Mouse (Mus musculus) testis, adult 2 months (tissue): Measurements from ENCODE around the gene Unc13c. TPM values are rescaled to one million over a fixed set of nuclear protein-coding genes. Genes with fewer than 3 reads are reported as not detected.

Experiments used
- H3K27ac ChIP-seq: fragments of 200-500 bp; 2 replicates; pipeline ENCODE4 v1.5.1; 2012; ENCODE audit warnings: low read depth, low read length; ENCODE audit not compliant: control insufficient read depth, insufficient read depth
- H3K27me3 ChIP-seq: fragments of 200-500 bp; 2 replicates; pipeline ENCODE4 v1.6.1; 2012; ENCODE audit warnings: mild to moderate bottlenecking, low read length, moderate library complexity; ENCODE audit not compliant: control insufficient read depth, insufficient read depth
- H3K36me3 ChIP-seq: fragments of 200-500 bp; 2 replicates; pipeline ENCODE4 v1.6.1; 2012; ENCODE audit warnings: mild to moderate bottlenecking, low read length; ENCODE audit not compliant: control insufficient read depth, insufficient read depth
- H3K4me1 ChIP-seq: fragments of 200-500 bp; 2 replicates; pipeline ENCODE4 v1.6.1; 2012; ENCODE audit warnings: low read length; ENCODE audit not compliant: control insufficient read depth, insufficient read depth
- H3K4me3 ChIP-seq: fragments of 200-500 bp; 2 replicates; pipeline ENCODE4 v1.5.1; 2012; ENCODE audit warnings: low read depth, mild to moderate bottlenecking, low read length, moderate library complexity, mixed read lengths; ENCODE audit not compliant: control insufficient read depth
- CTCF ChIP-seq: fragments of 200-500 bp; IDR thresholded peaks from 2 replicates; pipeline ENCODE4 v1.5.1; 2012; ENCODE audit warnings: low read depth, mild to moderate bottlenecking, inconsistent platforms, low read length, moderate library complexity; ENCODE audit not compliant: control insufficient read depth, insufficient read depth, insufficient replicate concordance
- POLR2A ChIP-seq: fragments of 200-500 bp; IDR thresholded peaks from 2 replicates; pipeline ENCODE4 v1.6.1; 2012; ENCODE audit warnings: low read depth, mild to moderate bottlenecking, inconsistent platforms, low read length, moderate library complexity; ENCODE audit not compliant: control insufficient read depth
- polyA plus RNA-seq: library from polyadenylated mRNA; depleted of rRNA; stranded (reverse); fragments of >200 nt; gene quantifications from 2 replicates; pipeline ENCODE4 v1.2.3, GENCODE M21; 2012

Unc13c gene
- polyA plus RNA-seq, 1 experiment: 0.07 TPM

DNA sequence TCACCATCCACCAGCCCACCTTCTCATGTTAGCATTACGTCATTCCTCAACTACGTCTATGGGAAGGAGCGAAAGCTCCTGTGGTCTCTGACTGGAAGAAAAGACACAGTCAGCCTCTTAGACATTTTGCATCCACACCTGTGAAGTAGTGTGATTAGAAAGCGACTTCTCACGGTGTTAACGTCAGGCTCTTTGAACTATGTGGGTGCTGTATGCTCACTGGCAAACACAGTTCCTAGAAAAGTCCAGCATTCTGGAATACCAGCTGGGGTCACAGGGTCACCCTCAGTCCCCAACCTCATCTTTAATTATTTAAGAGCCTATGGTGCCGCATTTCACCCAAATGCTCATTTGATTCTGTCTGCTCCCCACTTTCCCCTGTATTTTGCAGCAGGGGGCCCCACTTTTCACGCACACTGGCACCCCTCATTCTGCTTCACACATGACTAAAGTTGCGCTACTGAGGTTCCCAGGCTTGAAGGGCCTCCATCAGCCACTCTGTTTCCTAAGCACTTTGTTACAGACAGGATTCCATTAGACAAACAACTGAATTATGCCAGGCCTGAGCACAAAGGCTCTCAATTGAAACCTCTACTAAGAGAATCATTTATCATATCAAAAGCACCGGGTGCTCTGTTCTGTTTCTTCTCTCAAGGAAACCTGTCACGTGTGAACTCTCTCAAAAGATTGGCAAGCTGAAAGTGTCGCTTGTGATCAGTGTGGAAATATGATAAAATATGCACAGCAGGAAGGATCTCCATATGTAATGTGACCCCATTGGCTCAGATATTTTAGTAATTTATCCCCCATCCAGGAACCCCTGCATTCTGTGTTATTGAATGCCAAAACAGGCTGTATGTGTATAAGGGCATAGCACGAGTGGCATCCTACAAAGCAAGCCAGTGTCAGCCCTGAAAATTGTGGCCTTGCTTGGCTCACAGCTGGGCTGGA is 287.9 kb downstream of the Unc13c start:
- no peak overlapping the region for H3K4me3 ChIP-seq
- no peaks in the 10 kb centered on the region for H3K4me1 ChIP-seq
- no peak overlapping the region for H3K27ac ChIP-seq
- no peaks in the 10 kb centered on the region for H3K27me3 ChIP-seq
- TF ChIP-seq POLR2A: no peak
- no peak for TF ChIP-seq CTCF
- no peaks in the 10 kb centered on the region for H3K36me3 ChIP-seq

DNA sequence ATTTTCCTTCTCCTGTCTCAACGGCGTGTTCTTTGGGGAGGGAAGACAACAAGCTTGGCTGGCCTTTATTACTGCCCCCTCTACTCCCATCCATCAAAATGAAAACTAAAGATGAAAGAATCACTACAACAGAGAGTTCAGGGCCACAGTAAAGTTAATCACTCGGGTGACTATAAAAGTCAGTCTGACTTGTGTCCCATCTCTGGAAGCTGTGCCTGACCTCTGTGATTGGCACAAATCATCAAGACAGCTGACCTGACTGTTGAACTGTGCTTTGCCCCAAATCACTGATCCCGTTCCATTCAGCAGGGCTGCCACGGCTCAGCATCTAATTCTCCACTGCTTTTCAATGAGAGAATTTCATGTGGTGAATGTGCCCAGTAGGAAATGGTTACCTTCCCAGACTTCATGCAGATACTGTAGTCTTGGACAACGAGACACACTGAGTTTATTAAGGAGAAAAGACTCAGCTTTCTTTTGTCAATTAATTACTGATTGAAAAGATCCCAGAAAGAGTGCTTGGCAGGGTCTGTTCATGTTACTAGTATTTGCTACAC is 297.0 kb downstream of the Unc13c start:
- Histone ChIP-seq H3K27ac (no peak overlapping the region), H3K4me3 (no peak overlapping the region), H3K4me1 (no peaks in the 10 kb centered on the region), H3K27me3 (no peaks in the 10 kb centered on the region), H3K36me3 (no peaks in the 10 kb centered on the region)
- TF ChIP-seq CTCF: no peak
- no peak for TF ChIP-seq POLR2A

DNA sequence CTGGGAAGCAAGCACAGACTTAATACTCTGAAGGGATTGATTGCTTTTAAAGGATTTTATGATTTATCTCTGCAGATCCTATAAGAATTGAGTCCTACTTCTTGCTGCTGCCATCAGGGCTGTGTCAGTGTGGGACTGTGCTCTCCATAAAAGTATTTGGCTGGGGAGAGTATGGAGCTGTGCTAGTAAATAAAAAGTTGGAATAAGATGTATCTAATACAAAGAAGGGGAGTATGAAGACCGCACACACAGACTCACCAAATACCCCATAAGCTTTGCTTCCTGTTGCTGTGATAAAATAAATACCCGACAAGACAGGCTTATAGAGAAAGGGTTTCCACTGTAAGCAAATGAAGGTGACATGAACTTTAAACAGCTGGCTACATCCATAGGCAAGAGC is 298.7 kb downstream of the Unc13c start:
- Histone ChIP-seq H3K4me1 (no peaks in the 10 kb centered on the region), H3K27ac (no peak overlapping the region), H3K27me3 (no peaks in the 10 kb centered on the region), H3K4me3 (no peak overlapping the region), H3K36me3 (no peaks in the 10 kb centered on the region)
- no peak for TF ChIP-seq POLR2A
- no peak for TF ChIP-seq CTCF

DNA sequence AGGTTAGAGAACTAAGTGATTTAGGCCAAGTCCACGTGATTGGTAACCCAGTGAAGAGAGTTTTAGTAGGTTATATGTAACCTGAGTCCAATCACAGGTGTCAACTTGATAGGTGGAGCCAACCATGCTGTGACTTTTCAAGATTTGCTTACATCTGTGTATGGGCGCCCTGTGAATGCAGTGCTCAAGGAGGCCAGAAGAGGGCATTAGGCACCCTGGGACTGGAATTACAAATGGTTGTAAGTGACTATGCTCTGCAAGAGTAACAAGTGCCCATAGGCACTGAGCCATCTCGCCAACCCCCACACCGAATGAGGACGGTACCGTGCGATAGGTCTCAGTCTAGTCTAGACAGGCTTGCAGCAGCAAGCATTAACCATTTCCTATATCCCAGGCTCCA is 305.9 kb downstream of the Unc13c start:
- Histone ChIP-seq H3K36me3 (no peaks in the 10 kb centered on the region), H3K27ac (no peak overlapping the region), H3K4me1 (no peaks in the 10 kb centered on the region), H3K4me3 (no peak overlapping the region), H3K27me3 (no peaks in the 10 kb centered on the region)
- no peak for TF ChIP-seq CTCF
- no peak for TF ChIP-seq POLR2A

DNA sequence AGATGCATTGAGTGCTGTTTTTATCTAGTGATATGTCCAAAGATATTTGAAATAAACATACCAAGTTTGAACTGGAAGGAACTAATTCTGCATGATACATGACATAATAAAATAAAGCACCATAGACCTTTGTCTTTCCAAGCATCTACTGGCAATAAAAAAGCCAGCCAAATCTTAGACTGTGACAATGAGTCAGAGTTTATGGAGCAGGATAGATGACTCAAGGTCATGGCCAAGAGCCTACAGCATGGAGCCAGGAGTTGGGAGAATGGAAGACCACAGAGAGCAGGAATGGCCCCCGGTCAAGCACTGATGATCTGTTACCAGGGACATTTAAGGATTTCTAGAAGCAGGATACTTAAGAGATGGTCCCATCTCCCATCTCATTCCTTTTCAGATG is 319.7 kb downstream of the Unc13c start:
- TF ChIP-seq CTCF (no peak), POLR2A (no peak)
- Histone ChIP-seq H3K4me3 (no peak overlapping the region), H3K27me3 (no peaks in the 10 kb centered on the region), H3K36me3 (no peaks in the 10 kb centered on the region), H3K4me1 (no peaks in the 10 kb centered on the region), H3K27ac (no peak overlapping the region)

DNA sequence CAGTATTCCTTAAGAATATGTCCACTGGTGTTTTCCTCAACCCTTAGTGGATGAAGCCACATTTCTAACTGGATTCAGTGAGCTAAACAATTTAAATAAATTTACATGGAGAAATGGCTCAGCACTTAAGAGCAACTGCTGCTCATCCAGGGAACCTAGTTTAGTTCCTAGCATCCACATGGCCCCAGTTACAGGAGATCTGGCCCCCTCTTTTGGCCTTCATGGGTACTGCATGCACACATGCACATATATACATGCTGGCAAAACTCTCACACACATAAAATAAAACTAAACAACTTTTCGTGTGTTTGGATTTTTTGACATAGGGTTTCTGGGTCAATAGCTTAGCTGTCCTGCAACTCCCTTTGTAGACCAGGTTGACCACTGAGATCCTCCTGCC is 330.6 kb downstream of the Unc13c start:
- no peak for TF ChIP-seq POLR2A
- TF ChIP-seq CTCF: no peak; the same call in 1 of the 2 replicates
- H3K27me3 ChIP-seq: no peaks in the 10 kb centered on the region
- no peak overlapping the region for H3K4me3 ChIP-seq
- no peaks in the 10 kb centered on the region for H3K4me1 ChIP-seq
- H3K36me3 ChIP-seq: no peaks in the 10 kb centered on the region
- no peak overlapping the region for H3K27ac ChIP-seq

DNA sequence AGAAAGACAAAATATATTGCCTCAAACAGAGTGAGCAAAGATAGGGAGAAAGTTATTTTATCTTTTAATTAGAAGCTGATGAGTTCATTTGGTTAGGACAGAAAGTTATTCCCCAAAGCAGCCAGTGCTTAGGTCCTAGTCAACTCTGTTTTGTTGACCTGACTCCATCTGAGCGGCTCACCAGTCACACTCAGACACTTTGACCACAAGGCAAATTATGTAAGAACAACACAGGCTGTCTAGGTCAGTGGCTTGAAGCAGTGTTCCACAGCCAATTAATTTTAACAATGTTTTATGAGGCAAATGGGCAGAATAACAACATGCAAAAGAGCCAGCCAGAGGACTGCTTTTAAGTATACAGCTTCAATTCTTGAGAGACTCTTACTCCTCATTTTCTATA is 343.6 kb downstream of the Unc13c start:
- H3K4me1 ChIP-seq: no peaks in the 10 kb centered on the region
- TF ChIP-seq CTCF (no peak), POLR2A (no peak)
- H3K27me3 ChIP-seq: no peaks in the 10 kb centered on the region

DNA sequence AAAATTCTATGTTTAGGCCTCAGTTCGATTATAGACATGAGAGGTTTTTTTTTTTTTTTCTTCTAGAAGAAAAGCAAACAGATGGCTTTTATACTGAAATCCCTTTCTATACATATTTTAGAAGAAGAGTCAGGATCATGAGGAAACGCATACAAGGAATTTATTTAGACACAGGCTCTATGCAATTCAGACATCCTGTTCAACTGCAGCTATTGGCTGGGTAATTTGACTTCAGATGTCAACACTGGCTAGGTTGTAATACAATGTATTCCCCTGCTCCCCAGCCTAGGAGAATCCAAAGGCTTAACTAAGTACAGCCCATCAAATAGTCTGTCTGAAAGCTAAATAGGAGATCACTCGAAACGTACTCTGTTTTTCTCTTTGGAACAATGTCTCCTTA is 355.9 kb downstream of the Unc13c start:
- Histone ChIP-seq H3K4me1 (no peaks in the 10 kb centered on the region), H3K27ac (no peak overlapping the region), H3K27me3 (no peaks in the 10 kb centered on the region), H3K4me3 (no peak overlapping the region), H3K36me3 (no peaks in the 10 kb centered on the region)
- no peak for TF ChIP-seq CTCF
- TF ChIP-seq POLR2A: no peak

More for the DNA sequence above, 343.6 kb downstream of the Unc13c start:
- no peak overlapping the region for H3K27ac ChIP-seq
- H3K4me3 ChIP-seq: no peak overlapping the region
- no peaks in the 10 kb centered on the region for H3K36me3 ChIP-seq
